Comparison of ENCODE assay signal across 8 mouse cellular contexts in genomic region chr5:112325546-112326445, GRCm38 (mm10). TPM values are rescaled to one million over a fixed set of nuclear protein-coding genes. Genes with fewer than 3 reads are reported as not detected.
DNase-seq lines count a peak whose midpoint lies in the region; ATAC-seq and TF ChIP-seq lines count a peak whose summit lies in the region.

Gene Tfip11, plus strand, starts transcription at chr5:112326358.

- TF ChIP-seq POLR2A in lung, adult 2 months (IDR thresholded peaks at IDR 0.05; ENCODE audit: borderline replicate concordance, extremely low read depth, low read depth, low read length), result peak; percentile 91; the same call in 1 of the 2 replicates

- in situ Hi-C loops in ES-E14 (cut with MboI; ENCODE audit: low sequenced_read_pairs in 2 of 2, unreplicated experiment in 2 of 2), result loop anchor here in 1 of 2 experiments (25.0 kb wide), 1 partner anchor 88 kb away; no protein-coding TSS in a partner anchor

- TF ChIP-seq CTCF in lung, adult 2 months (IDR thresholded peaks at IDR 0.05; ENCODE audit: insufficient read depth, low read length), result no peak

- no peak within 1 kb of the TSS for H3K27ac ChIP-seq in ES-E14 (ENCODE audit: insufficient read depth, low read depth, low read length, poor library complexity, severe bottlenecking)
- H3K27ac ChIP-seq in forebrain, embryonic 15.5 days (replicated peaks), result peak within 1 kb of the TSS; percentile 91

- H3K9me3 ChIP-seq in ES-E14 (ENCODE audit: control insufficient read depth, insufficient read depth, low read depth, low read length), result no peaks in the 10 kb centered on the region
- H3K9me3 ChIP-seq in forebrain, embryonic 15.5 days, result no peaks in the 10 kb centered on the region

- peak; percentile 94 for ATAC-seq in forebrain, embryonic 15.5 days (replicated peaks)
- ATAC-seq in neutrophil, adult 5-6 weeks (ENCODE audit: extremely low read depth, insufficient number of reproducible peaks, low FRiP score, poor library complexity, severe bottlenecking), result peak; percentile 80

- H3K9ac ChIP-seq in ES-E14 (ENCODE audit: insufficient read depth, low read depth, low read length, poor library complexity, severe bottlenecking), result peak within 1 kb of the TSS; percentile 96
- peak within 1 kb of the TSS; percentile 79 for H3K9ac ChIP-seq in forebrain, embryonic 15.5 days (replicated peaks)

- H3K27me3 ChIP-seq in forebrain, embryonic 15.5 days, result no peaks in the 10 kb centered on the region

- peaks cover 3 to 6% of the 10 kb centered on the region in 2 experiments; a peak in 2 of 4 replicates for H3K4me1 ChIP-seq in ES-E14 (ENCODE audit: control insufficient read depth in 2 of 2, insufficient read depth in 2 of 2, low read length in 2 of 2, poor library complexity in 1 of 2)
- peaks cover 18% of the 10 kb centered on the region for H3K4me1 ChIP-seq in forebrain, embryonic 15.5 days
- H3K4me1 ChIP-seq in lung, adult 2 months (ENCODE audit: control insufficient read depth, insufficient read depth, low read length), result peaks cover 5% of the 10 kb centered on the region; the same call in 1 of the 2 replicates

- DNase-seq in ES-E14 (ENCODE audit: low read depth, low spot score), result peak; percentile 92
- peak; percentile 95 for DNase-seq in cerebellum, adult 11-12 months
- DNase-seq in heart, postnatal 25 days (ENCODE audit: low spot score), result peak; percentile 91
- peak; percentile 92 to 98 for DNase-seq in layer of hippocampus, adult 18-20 months (ENCODE audit: low spot score in 2 of 2)
- peak; percentile 97 for DNase-seq in lung, adult 2 months
- peak; percentile 84 to 88 for DNase-seq in thymus, adult 18-20 months

- peaks cover 20% of the 10 kb centered on the region for H3K36me3 ChIP-seq in ES-E14 (ENCODE audit: control insufficient read depth, insufficient read depth, low read length, poor library complexity, severe bottlenecking)
- H3K36me3 ChIP-seq in forebrain, embryonic 15.5 days, result peaks cover 15% of the 10 kb centered on the region

- H3K4me3 ChIP-seq in ES-E14 (ENCODE audit: insufficient read depth in 1 of 2, low read depth in 1 of 2, low read length in 2 of 2, poor library complexity in 1 of 2, severe bottlenecking in 1 of 2), result peak within 1 kb of the TSS; percentile 88 to 97
- H3K4me3 ChIP-seq in forebrain, embryonic 15.5 days, result peak within 1 kb of the TSS; percentile 96
- H3K4me3 ChIP-seq in lung, adult 2 months (replicated peaks; ENCODE audit: extremely low read depth, low read depth, low read length), result peak within 1 kb of the TSS; percentile 87

- intact Hi-C loops in heart, postnatal 25 days (cut with DNase I), result loop anchor here (1.0 to 2.0 kb wide), 2 partner anchors 17 to 49 kb away; partner anchors contain the start of gene Tpst2

- WGBS in forebrain, embryonic 15.5 days, result 9% methylated on average over 48 of the region's 48 CpGs
- WGBS in lung, adult 2 months, result 7% methylated on average over 48 of the region's 48 CpGs

- H3K4me2 ChIP-seq in forebrain, embryonic 15.5 days (replicated peaks), result peak within 1 kb of the TSS; percentile 74

TF ChIP-seq in ES-E14, 5 proteins besides CTCF, POLR2A, EP300 and RAD21:
- TF ChIP-seq HCFC1 (IDR thresholded peaks at IDR 0.05; ENCODE audit: borderline replicate concordance, insufficient read depth, low read length) (peak; percentile 82), ZNF384 (IDR thresholded peaks at IDR 0.05; ENCODE audit: low read depth, low read length) (no peak), CHD2 (IDR thresholded peaks at IDR 0.05; ENCODE audit: low read depth, low read length) (peak; percentile 46), MAFK (IDR thresholded peaks at IDR 0.05; ENCODE audit: insufficient read depth, low read depth, low read length) (no peak), ZC3H11A (IDR thresholded peaks at IDR 0.05; ENCODE audit: borderline replicate concordance, low read depth, low read length) (no peak)
TF ChIP-seq in ES-E14: peak in this region for 2.

RNA-seq across cellular contexts. Expression of gene Tfip11, which starts in this region (rescaled TPM):
- total RNA-seq in ES-E14 (2012; rRNA removed), result 38.1 and 38.9 TPM in 2 replicates
- polyA plus RNA-seq in forebrain, embryonic 15.5 days (2015; fragmentation: Nextera tagmentation; extraction: Ambion mirVana), result 33.9 and 34.4 TPM in 2 replicates
- total RNA-seq in heart, postnatal 25 days (2021), result 10 to 100 TPM; 16.3 to 17.9 TPM
- 10 to 100 TPM; 38.8 to 42.0 TPM for total RNA-seq in layer of hippocampus, adult 18-20 months (2021)
- polyA plus RNA-seq in lung, adult 2 months (2012; rRNA removed), result 33.5 and 36.2 TPM in 2 replicates
- 25.7 and 34.3 TPM in 2 replicates for total RNA-seq in neutrophil, adult 5-6 weeks (2017)
